Mouse (Mus musculus): Measurements from ENCODE around the gene Fam189a1. TPM values are rescaled to one million over a fixed set of nuclear protein-coding genes. Genes with fewer than 3 reads are reported as not detected.

The Fam189a1 gene
- polyA plus RNA-seq, 1 experiment from 2014 or later = 5.7 TPM

DNA sequence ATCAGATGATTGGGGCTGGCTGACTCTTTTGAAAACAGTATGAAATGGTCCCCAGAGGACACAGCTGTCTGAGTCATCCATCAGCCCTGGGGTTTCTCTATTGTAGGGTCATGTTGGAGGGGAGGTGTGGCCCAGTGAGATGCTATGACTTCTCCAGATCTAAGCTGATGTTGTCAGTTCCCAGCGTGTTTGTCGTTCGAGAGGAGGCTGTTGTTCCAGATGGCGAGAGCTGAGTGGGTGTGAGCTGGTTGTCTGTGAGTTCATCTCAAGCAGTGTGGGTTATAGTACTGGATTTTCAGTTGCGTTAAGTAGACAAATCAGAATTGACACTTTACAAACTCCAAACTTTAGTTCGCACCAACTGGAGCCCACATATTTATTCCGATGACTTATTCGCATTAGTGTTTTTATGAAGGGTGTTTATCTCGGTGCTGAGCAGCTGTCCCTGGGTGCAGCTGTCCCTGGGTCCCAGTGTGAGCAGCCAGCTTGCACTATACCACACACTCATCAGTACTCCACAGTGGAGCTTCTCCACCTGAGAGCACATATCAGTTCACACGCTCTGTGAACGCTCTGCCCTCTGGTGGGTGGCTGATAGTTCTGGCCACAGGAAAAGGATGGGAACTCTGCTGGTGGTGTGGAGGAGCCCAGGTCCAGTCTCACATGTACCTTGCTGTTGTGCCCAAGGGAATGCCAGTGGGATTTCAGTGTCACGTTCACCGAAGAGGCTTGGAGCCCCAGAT is 446.7 kb downstream of the Fam189a1 start:
- Histone ChIP-seq H3K9me3 (ENCODE audit: control insufficient read depth, low read length) (no peaks in the 10 kb centered on the region), H3K27me3 (replicated peaks; ENCODE audit: control insufficient read depth, insufficient read depth, low read length) (no peaks in the 10 kb centered on the region), H3K4me2 (ENCODE audit: low read length) (no peak overlapping the region), H3K4me1 (replicated peaks; ENCODE audit: control insufficient read depth, insufficient read depth, low read length) (no peaks in the 10 kb centered on the region), H3K27ac (ENCODE audit: low read length) (no peak overlapping the region), H3K4me3 (replicated peaks; ENCODE audit: low read length) (no peak overlapping the region), H3K9ac (replicated peaks; ENCODE audit: low read depth, low read length) (no peak overlapping the region), H3K36me3 (ENCODE audit: control insufficient read depth, insufficient read depth) (no peaks in the 10 kb centered on the region)
- WGBS = 83% methylated on average over 13 of the region's 13 CpGs
- peak; percentile 48; the same call in 1 of the 2 replicates for ATAC-seq

DNA sequence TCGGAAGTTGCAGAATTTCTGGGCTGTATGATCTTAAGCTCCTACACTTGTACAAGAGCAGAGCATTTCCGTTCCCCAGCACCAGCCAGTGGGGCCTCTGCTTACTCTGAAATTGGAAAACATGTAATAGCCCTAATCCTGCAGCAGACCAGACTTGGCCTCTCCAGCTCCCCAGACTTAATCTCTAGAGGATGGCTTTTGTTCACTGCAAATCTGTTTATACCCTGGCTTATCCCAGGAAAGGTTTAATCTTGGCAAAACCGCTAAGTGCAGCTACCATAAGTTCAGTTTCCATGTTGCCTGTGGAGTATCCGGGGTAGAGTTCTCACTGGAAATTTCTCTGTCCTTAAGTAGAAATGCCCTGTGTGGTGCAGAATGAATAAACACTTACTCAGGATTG is 448.2 kb downstream of the Fam189a1 start:
- no peaks in the 10 kb centered on the region for H3K36me3 ChIP-seq (ENCODE audit: control insufficient read depth, insufficient read depth)
- H3K4me2 ChIP-seq (ENCODE audit: low read length) = no peak overlapping the region
- H3K4me3 ChIP-seq (replicated peaks; ENCODE audit: low read length) = no peak overlapping the region
- no peaks in the 10 kb centered on the region for H3K9me3 ChIP-seq (ENCODE audit: control insufficient read depth, low read length)
- ATAC-seq = no peak
- H3K27ac ChIP-seq (ENCODE audit: low read length) = no peak overlapping the region
- H3K4me1 ChIP-seq (replicated peaks; ENCODE audit: control insufficient read depth, insufficient read depth, low read length) = no peaks in the 10 kb centered on the region
- WGBS = 78% methylated on average over 4 of the region's 4 CpGs
- no peak overlapping the region for H3K9ac ChIP-seq (replicated peaks; ENCODE audit: low read depth, low read length)
- H3K27me3 ChIP-seq (replicated peaks; ENCODE audit: control insufficient read depth, insufficient read depth, low read length) = no peaks in the 10 kb centered on the region

Small RNA genes lying within 50 kb of the gene (microRNA-seq; reads per million reads assigned to microRNA genes)
- not detected for gene Gm25249

All from forebrain, embryonic 16.5 days (tissue).